Mouse (Mus musculus): ENCODE measurements around the gene Kdr. TPM values are rescaled to one million over a fixed set of nuclear protein-coding genes. Genes with fewer than 3 reads are reported as not detected.

Kdr gene
- polyA plus RNA-seq, 1 experiment from 2014 or later, result 18.6 TPM

DNA sequence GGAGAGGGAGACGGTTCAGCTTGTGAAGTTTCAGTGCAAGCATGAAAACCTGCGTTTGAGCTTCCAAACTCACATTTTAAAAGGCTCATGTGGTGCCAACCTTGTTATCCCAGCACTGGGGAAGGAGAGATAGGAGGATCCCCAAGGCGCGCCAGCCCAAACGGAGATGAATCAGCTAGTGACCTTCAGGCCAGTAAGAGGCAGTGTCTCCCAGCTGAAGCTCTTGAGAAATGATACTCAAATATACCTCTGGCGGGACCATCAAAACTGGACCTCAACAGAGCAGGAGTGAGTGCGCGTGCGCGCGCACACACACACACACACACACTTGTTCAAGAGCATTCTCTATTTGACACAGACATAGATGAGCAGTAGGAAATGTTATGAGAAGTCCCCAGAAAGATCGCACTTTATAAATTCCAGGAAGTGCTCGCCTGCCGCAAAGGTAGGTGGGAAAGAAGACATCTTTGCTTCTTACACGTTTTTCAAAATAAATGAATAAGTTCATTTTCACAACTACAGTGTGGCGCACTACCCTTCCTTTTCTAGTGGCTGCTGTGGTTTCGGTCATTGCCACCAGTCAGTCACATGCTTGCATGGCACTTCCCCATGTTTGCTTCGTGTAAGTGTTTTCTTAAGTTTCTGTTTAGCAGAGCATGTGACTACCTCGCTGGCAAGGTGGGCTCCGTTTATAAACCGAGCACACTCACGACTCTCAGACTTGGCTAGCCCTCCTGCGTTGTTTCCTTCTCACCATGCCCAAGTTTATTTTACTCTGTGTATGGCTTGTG is 2.5 kb upstream of the Kdr start:
- H3K27ac ChIP-seq, result no peak overlapping the region
- H3K9ac ChIP-seq, result no peak overlapping the region
- no peaks in the 10 kb centered on the region for H3K9me3 ChIP-seq (replicated peaks)
- no peaks in the 10 kb centered on the region for H3K36me3 ChIP-seq
- no peak overlapping the region for H3K4me2 ChIP-seq
- ATAC-seq, result no peak
- H3K27me3 ChIP-seq (replicated peaks), result peaks cover 71% of the 10 kb centered on the region
- H3K4me1 ChIP-seq, result peaks cover 18% of the 10 kb centered on the region
- no peak overlapping the region for H3K4me3 ChIP-seq
- 51% methylated on average over 23 of the region's 23 CpGs for WGBS (ENCODE audit: insufficient replicate concordance)

DNA sequence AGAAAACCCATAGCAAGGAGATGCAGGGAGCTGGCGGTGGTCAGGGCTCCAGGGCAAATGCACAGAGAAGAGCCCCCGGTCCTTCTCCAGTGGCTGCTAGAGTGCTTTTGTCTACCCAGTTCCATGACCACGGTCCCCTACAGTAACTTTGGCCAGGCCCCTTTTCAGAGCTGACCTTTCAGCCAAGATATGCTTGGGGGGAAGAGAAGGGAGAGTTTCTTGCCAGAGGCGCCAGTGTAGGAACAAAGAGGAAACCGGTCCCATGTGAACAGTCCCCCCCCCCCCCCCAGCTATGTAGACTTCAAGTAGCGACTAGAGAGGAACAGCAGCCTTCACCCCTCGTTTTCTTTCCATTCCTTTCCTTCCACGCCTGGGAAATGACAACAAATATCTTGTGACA is 850 bp upstream of the Kdr start:
- Histone ChIP-seq H3K4me3 (peak overlapping the region; percentile 60), H3K27me3 (replicated peaks) (peaks cover 80% of the 10 kb centered on the region), H3K4me2 (peak overlapping the region; percentile 76), H3K4me1 (peaks cover 18% of the 10 kb centered on the region), H3K27ac (0 out of 2 replicates have a peak overlapping the region, but pooled peaks have one; percentile 37), H3K9me3 (replicated peaks) (no peaks in the 10 kb centered on the region), H3K36me3 (no peaks in the 10 kb centered on the region), H3K9ac (no peak overlapping the region)
- WGBS (ENCODE audit: insufficient replicate concordance), result 16% methylated on average over 8 of the region's 8 CpGs
- ATAC-seq, result no peak

DNA sequence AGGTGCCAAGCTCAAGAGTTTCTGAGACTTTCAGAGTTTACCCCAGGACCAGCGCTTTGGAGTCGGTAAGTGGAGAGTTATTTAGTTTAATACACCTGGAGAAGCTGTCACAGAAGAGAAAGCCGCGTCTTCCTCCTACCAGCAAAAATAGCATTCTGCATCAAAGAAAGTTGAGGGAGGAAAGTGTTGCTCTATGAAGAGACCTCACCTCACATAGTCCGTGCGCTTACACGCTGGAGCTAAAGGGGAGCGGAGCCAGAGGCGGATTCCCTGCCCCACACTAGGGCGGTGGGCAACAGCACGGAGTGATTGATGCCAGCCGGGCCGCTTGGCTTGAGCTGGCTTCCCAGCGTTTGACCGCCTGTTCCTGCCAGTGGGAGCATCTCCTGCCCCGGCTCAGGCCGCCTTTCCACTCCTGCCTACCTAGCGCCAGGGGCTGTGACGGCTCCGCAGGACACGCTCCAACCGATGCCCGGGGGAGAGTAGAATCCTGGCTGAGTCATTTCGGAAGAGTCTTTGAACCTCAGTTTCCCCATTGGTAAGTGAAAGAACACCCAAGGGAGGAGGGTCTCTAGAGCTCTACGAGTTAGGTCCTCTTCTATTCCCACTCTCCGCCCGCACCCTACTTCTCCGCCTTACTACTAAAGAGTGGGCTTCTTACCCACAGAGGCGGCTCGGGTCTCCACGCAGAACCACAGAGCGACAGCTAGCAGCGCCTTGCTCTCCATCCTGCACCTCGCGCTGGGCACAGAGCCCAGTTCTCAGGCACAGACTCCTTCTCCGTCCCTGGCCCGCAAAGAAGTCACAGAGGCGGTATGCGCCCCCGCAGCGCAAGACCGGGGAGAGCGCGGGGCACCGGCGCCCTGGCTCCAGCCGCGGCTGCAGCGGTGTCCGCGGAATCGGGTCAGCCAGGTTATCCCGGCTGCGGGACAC is 551 bp downstream of the Kdr start:
- peak overlapping the region; percentile 60 for H3K4me3 ChIP-seq
- peaks cover 89% of the 10 kb centered on the region for H3K27me3 ChIP-seq (replicated peaks)
- H3K4me2 ChIP-seq, result peak overlapping the region; percentile 76
- H3K9me3 ChIP-seq (replicated peaks), result no peaks in the 10 kb centered on the region
- WGBS (ENCODE audit: insufficient replicate concordance), result 2% methylated on average over 54 of the region's 54 CpGs
- 0 out of 2 replicates have a peak overlapping the region, but pooled peaks have one; percentile 31 for H3K27ac ChIP-seq
- no peaks in the 10 kb centered on the region for H3K36me3 ChIP-seq
- peaks cover 18% of the 10 kb centered on the region for H3K4me1 ChIP-seq
- ATAC-seq, result no peak; the same call in 1 of the 2 replicates
- H3K9ac ChIP-seq, result peak overlapping the region; percentile 59

DNA sequence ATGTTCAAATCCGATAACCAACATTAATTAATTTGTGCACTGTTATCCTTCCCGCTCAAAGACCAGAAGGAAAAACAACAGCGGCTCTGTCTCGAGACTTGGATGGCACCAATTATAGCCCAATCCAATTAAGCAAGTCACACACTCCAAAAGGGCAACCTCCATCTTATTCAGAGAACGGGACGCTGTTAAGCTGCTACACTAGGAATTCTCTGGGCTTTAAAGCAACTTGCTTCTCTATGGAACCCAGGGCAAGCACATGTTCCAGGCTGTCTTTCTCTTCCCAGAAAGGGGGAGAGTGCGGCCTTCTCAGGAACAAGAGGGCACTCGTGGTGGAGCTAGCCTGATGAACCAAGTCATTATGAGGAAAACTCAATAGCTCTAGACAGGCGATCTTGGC is 1.6 kb downstream of the Kdr start:
- no peak for ATAC-seq
- peaks cover 18% of the 10 kb centered on the region for H3K4me1 ChIP-seq
- no peaks in the 10 kb centered on the region for H3K36me3 ChIP-seq
- WGBS (ENCODE audit: insufficient replicate concordance), result 30% methylated on average over 9 of the region's 9 CpGs
- no peak overlapping the region for H3K27ac ChIP-seq
- H3K9me3 ChIP-seq (replicated peaks), result no peaks in the 10 kb centered on the region
- peaks cover 84% of the 10 kb centered on the region for H3K27me3 ChIP-seq (replicated peaks)
- no peak overlapping the region; the same call in 1 of the 2 replicates for H3K4me2 ChIP-seq
- peak overlapping the region; percentile 60 for H3K4me3 ChIP-seq
- H3K9ac ChIP-seq, result no peak overlapping the region; the same call in 1 of the 2 replicates

DNA sequence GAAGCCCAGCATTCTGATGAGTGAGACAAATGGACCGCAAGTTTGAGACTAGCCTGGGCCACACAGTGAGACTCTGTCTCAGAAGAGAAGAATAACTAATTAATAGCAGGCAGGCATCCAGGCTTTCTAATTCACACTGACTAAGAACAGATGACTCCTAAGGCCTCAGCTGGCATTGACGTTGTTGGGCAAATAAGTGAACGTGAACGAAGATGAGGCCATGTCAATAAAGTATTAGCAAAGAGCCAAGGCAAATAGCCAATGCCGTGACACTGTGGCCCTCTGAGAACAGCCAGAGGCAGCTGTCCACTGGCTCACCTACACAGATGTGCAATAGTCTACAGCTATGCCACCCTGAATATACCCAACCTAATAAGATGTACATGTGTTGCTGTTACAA is 2.9 kb downstream of the Kdr start:
- H3K9ac ChIP-seq, result no peak overlapping the region
- ATAC-seq, result no peak
- no peaks in the 10 kb centered on the region for H3K36me3 ChIP-seq
- H3K27ac ChIP-seq, result no peak overlapping the region
- H3K9me3 ChIP-seq (replicated peaks), result no peaks in the 10 kb centered on the region
- peaks cover 18% of the 10 kb centered on the region for H3K4me1 ChIP-seq
- H3K4me2 ChIP-seq, result no peak overlapping the region
- WGBS (ENCODE audit: insufficient replicate concordance), result 52% methylated on average over 5 of the region's 5 CpGs
- no peak overlapping the region for H3K4me3 ChIP-seq
- peaks cover 72% of the 10 kb centered on the region for H3K27me3 ChIP-seq (replicated peaks)

DNA sequence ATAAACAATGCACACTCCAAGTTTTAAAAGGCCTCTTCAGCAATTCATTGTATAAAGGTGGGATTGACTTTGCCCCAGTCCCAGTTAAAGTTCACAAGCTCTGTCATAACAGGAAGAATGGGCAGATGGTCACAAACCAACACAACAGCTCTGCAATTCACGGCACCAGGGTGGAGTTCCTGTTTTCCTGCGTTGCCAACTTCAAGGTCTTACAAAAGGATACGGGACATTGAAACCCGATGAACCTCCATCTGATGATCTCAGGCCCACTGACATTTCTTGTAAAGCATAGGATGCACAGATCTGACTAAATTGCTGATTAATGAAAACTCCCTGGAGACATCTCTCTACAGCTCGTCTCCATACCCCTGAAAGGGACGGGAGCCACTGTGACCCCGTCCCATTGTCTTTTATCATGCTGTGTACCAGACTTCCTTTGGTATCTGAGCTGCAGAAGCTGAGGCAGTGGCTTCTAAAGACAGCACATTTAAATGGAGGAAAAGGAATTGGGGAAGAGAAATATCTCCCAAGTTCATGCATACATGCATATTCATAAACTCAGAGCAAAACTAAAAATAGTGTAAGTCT is 3.6 kb downstream of the Kdr start:
- peaks cover 65% of the 10 kb centered on the region for H3K27me3 ChIP-seq (replicated peaks)
- no peak overlapping the region for H3K27ac ChIP-seq
- H3K4me1 ChIP-seq, result peaks cover 18% of the 10 kb centered on the region
- no peak overlapping the region for H3K4me3 ChIP-seq
- H3K9me3 ChIP-seq (replicated peaks), result no peaks in the 10 kb centered on the region
- 17% methylated on average over 7 of the region's 7 CpGs for WGBS (ENCODE audit: insufficient replicate concordance)
- no peak overlapping the region for H3K4me2 ChIP-seq
- H3K36me3 ChIP-seq, result no peaks in the 10 kb centered on the region
- ATAC-seq, result 0 out of 2 replicates have a peak, but pooled peaks have one; percentile 24
- no peak overlapping the region for H3K9ac ChIP-seq

DNA sequence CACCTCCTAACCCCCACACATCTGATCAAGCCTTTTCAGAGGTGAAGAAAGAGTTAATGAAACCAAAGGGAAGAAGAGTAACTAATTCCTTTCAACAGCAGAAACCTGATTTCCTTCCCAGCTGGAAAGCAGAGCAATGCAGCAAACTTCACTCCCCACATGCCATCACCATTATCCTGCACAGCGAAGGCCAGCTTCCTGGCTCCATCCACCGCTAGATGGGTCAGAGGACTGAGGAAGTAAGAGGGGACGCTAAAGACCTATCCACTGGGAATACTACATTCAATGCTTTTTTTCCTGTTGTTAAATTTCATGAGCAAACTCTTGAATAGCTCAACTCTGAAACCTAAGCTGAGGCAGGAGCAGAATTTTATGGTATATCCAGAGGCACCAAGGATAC is 8.4 kb downstream of the Kdr start:
- H3K4me1 ChIP-seq, result no peaks in the 10 kb centered on the region
- H3K4me2 ChIP-seq, result no peak overlapping the region
- H3K9ac ChIP-seq, result no peak overlapping the region
- no peak for ATAC-seq
- no peaks in the 10 kb centered on the region for H3K9me3 ChIP-seq (replicated peaks)
- H3K4me3 ChIP-seq, result no peak overlapping the region
- peaks cover 21% of the 10 kb centered on the region for H3K27me3 ChIP-seq (replicated peaks)
- H3K36me3 ChIP-seq, result no peaks in the 10 kb centered on the region
- H3K27ac ChIP-seq, result no peak overlapping the region
- WGBS (ENCODE audit: insufficient replicate concordance), result 57% methylated on average over 3 of the region's 3 CpGs

DNA sequence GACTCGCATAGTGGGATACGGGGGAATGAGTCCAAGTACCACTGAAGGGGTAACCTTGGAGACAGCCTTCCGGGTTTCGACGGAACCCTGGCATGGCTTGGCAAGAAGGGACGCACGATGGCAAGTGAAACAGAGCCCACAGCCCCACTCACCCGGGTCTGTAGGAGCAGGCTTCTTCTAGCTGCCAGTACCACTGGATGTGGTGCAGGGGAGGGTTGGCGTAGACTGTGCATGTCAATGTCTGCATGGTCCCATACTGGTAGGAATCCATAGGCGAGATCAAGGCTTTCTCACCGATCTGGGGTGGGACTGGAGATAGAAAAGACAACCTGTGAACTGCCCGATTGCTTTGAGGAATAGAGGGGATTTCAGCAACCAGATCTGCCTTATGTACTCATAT is 15.7 kb downstream of the Kdr start:
- peaks cover 17% of the 10 kb centered on the region; the same call in 1 of the 2 replicates for H3K27me3 ChIP-seq (replicated peaks)
- 0 out of 2 replicates have a peak overlapping the region, but pooled peaks have one; percentile 5 for H3K9ac ChIP-seq
- H3K4me3 ChIP-seq, result peak overlapping the region; percentile 27
- 31% methylated on average over 12 of the region's 12 CpGs for WGBS (ENCODE audit: insufficient replicate concordance)
- H3K9me3 ChIP-seq (replicated peaks), result no peaks in the 10 kb centered on the region
- peak overlapping the region; percentile 65 for H3K4me2 ChIP-seq
- peak overlapping the region; percentile 17; the same call in 1 of the 2 replicates for H3K27ac ChIP-seq
- peak; percentile 43 for ATAC-seq
- H3K4me1 ChIP-seq, result peaks cover 39% of the 10 kb centered on the region
- H3K36me3 ChIP-seq, result no peaks in the 10 kb centered on the region

DNA sequence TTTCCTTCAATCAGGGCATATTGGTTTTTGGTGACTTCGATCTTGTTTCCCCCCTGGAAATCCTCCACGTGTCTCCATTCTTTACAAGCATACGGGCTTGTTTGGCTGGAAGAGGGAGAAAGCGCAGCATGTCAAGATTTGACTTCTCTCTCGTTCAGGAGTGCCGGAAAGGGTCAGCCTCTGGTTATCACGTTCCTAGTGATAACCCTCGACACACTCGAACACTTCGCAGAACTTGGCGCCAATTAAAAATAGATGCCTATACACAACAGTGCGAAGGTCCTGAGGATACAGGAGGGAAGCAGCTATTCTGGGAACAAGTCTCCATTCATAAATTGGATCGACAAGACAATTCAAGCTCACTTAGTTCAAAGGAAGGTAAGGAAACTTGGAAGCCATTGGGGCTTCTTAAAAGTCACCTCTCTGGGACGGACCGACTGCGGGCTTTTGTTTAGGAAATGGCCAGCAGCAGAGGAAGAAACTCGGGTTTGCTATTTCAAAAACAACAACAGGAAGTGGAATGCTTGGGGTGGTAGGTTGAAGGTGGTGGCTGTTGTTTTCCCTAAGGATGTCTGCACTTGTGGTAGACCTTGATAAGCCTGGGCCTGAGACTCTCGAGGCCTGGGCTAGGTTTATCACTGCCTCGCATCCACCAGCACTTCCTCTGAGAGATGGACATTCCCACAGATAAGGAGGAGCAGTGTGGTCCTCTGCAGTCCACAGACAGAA is 16.4 kb downstream of the Kdr start:
- Histone ChIP-seq H3K27ac (peak overlapping the region; percentile 68; the same call in 1 of the 2 replicates), H3K36me3 (no peaks in the 10 kb centered on the region), H3K4me1 (peaks cover 39% of the 10 kb centered on the region), H3K4me3 (peak overlapping the region; percentile 27), H3K9me3 (replicated peaks) (no peaks in the 10 kb centered on the region), H3K27me3 (replicated peaks) (peaks cover 17% of the 10 kb centered on the region; the same call in 1 of the 2 replicates), H3K4me2 (peak overlapping the region; percentile 65), H3K9ac (no peak overlapping the region; the same call in 1 of the 2 replicates)
- ATAC-seq, result peak; percentile 95
- WGBS (ENCODE audit: insufficient replicate concordance), result 18% methylated on average over 19 of the region's 19 CpGs

DNA sequence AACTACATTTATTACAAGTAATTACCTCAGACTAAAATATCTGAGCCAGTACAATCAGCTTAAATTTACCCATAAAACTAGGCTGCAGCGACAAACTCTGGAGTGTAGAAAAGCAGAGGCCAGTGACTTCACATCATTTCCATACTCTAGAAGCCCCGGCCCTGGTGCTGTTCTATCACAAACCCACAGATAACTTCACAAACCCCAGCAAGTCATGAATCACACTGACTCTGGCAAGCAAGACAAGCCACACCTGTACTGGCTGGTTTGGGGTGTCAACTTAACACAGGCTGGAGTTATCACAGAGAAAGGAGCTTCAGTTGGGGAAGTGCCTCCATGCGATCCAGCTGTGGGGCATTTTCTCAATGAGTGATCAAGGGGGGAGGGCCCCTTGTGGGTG is 18.4 kb downstream of the Kdr start:
- no peak overlapping the region for H3K9ac ChIP-seq
- H3K4me2 ChIP-seq, result no peak overlapping the region
- 18% methylated on average over 3 of the region's 3 CpGs for WGBS (ENCODE audit: insufficient replicate concordance)
- no peaks in the 10 kb centered on the region for H3K9me3 ChIP-seq (replicated peaks)
- ATAC-seq, result peak; percentile 43
- no peak overlapping the region for H3K4me3 ChIP-seq
- H3K36me3 ChIP-seq, result no peaks in the 10 kb centered on the region
- H3K27me3 ChIP-seq (replicated peaks), result peaks cover 14% of the 10 kb centered on the region; the same call in 1 of the 2 replicates
- no peak overlapping the region for H3K27ac ChIP-seq
- peaks cover 39% of the 10 kb centered on the region for H3K4me1 ChIP-seq

DNA sequence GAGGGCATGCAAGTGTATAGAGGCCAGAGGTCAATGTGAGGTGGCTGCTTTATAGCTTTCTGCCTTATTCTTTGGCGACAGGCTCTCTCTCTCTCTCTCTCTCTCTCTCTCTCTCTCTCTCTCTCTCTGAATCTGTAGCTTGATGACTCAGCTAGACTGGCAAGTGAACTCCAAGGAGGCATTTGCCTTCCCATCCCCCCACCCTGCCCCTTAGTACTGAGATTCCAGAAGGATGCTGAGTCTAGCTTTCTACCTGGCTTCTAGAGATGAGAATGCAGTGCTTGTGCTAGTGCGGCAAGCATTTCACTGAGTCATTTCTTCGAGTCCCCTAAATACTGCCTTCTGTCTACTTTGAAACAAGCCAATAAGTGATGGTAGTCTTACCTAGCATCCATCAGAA is 21.7 kb downstream of the Kdr start:
- Histone ChIP-seq H3K27ac (no peak overlapping the region), H3K9me3 (replicated peaks) (no peaks in the 10 kb centered on the region), H3K9ac (no peak overlapping the region), H3K4me1 (peaks cover 19% of the 10 kb centered on the region), H3K27me3 (replicated peaks) (no peaks in the 10 kb centered on the region), H3K36me3 (no peaks in the 10 kb centered on the region), H3K4me2 (no peak overlapping the region), H3K4me3 (no peak overlapping the region)
- WGBS (ENCODE audit: insufficient replicate concordance), result 81% methylated on average over 3 of the region's 3 CpGs
- ATAC-seq, result no peak
